Mouse (Mus musculus): Measurements from ENCODE around the gene Zbtb3. TPM values are rescaled to one million over a fixed set of nuclear protein-coding genes. Genes with fewer than 3 reads are reported as not detected.
A peak's percentile ranks its signal among the peaks of the same experiment; 100 is the strongest.

The Zbtb3 gene
- polyA plus RNA-seq, 1 experiment from 2014 or later: 4.5 TPM

DNA sequence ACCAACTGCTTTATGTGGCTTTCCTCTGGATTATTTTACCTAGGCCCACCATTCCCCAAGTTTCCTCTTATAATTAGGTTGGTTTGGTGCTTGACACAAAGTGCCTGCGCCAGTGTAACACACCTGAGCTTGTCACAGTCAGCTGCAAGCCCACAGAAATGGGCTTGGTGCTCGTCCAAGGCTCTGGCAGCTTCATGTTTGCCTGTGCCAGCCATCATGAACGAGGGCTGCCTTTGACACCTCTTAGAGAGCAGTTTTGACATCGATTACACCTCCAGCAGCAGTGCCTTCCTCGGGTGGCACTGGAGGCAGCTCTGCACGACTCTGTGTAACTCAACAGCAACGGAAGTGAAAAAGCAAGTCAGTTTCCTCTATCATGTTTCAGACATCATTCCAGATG, 12.2 kb upstream of the Zbtb3 start:
- Histone ChIP-seq H3K4me1 (ENCODE audit: control insufficient read depth, insufficient read depth, low read length) (peaks cover 6% of the 10 kb centered on the region; the same call in 1 of the 2 replicates), H3K27me3 (ENCODE audit: control insufficient read depth, insufficient read depth, low read length) (no peaks in the 10 kb centered on the region), H3K27ac (ENCODE audit: low read length) (no peak overlapping the region), H3K9ac (ENCODE audit: low read length) (no peak overlapping the region), H3K4me3 (replicated peaks; ENCODE audit: low read length) (no peak overlapping the region), H3K9me3 (replicated peaks; ENCODE audit: control insufficient read depth, low read length) (no peaks in the 10 kb centered on the region), H3K36me3 (ENCODE audit: control insufficient read depth, insufficient read depth, low read length) (peaks cover 28% of the 10 kb centered on the region), H3K4me2 (ENCODE audit: low read depth, low read length) (no peak overlapping the region)
- ATAC-seq (ENCODE audit: insufficient read depth, low FRiP score): no peak
- WGBS: 77% methylated on average over 7 of the region's 7 CpGs

DNA sequence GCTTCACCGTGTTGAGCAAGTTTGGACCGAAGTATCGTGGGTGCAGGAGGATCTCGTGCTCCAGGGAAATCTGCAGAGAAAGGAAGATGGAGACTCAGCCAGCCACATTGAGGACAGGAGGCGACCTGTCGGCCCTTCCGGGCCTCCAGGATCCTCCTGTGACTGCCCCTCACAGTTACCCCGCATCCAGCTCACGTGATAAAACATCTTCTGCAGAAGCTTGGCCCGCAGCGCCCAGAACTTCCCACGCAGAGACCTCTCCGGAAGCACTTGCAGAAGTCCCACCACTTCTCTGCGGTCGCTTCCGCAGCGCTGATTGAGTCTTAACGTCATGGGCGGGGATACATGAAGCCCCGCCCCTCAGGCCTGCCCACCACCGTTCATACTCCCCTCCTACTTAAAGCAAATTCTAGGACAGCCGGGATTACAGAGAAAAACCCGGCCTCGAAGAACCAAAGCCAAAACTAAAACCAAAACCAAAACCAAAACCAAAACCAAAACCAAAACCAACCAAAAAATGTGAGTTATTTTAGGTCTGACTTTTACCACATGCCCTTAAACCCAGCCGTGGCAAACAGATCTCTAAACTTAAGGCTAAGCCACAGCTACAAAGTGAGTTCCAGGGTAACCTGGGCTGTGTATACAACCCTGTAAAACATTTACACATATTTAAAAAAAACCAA, 4.0 kb upstream of the Zbtb3 start, which contains the start of gene Polr2g:
Gene Polr2g (minus strand): TSS at position 314 of the 683 bp plus-strand sequence.
- Histone ChIP-seq H3K27me3 (ENCODE audit: control insufficient read depth, insufficient read depth, low read length) (no peaks in the 10 kb centered on the region), H3K4me3 (replicated peaks; ENCODE audit: low read length) (peak within 1 kb of the TSS; percentile 94), H3K27ac (ENCODE audit: low read length) (peak within 1 kb of the TSS; percentile 76), H3K36me3 (ENCODE audit: control insufficient read depth, insufficient read depth, low read length) (peaks cover 16% of the 10 kb centered on the region), H3K4me1 (ENCODE audit: control insufficient read depth, insufficient read depth, low read length) (peaks cover 13% of the 10 kb centered on the region), H3K4me2 (ENCODE audit: low read depth, low read length) (peak within 1 kb of the TSS; percentile 90), H3K9ac (ENCODE audit: low read length) (peak within 1 kb of the TSS; percentile 90), H3K9me3 (replicated peaks; ENCODE audit: control insufficient read depth, low read length) (no peaks in the 10 kb centered on the region)
- ATAC-seq (ENCODE audit: insufficient read depth, low FRiP score): peak; percentile 84
- WGBS: 1% methylated on average over 25 of the region's 25 CpGs

GRCm38 (mm10) chr19:8798947-8799315, 3.4 kb upstream of the Zbtb3 start:
- peak overlapping the region; percentile 90; the same call in 1 of the 2 replicates for H3K4me2 ChIP-seq (ENCODE audit: low read depth, low read length)
- ATAC-seq (ENCODE audit: insufficient read depth, low FRiP score): no peak
- H3K9me3 ChIP-seq (replicated peaks; ENCODE audit: control insufficient read depth, low read length): no peaks in the 10 kb centered on the region
- peaks cover 13% of the 10 kb centered on the region for H3K4me1 ChIP-seq (ENCODE audit: control insufficient read depth, insufficient read depth, low read length)
- H3K27ac ChIP-seq (ENCODE audit: low read length): peak overlapping the region; percentile 76
- peak overlapping the region; percentile 90 for H3K9ac ChIP-seq (ENCODE audit: low read length)
- H3K27me3 ChIP-seq (ENCODE audit: control insufficient read depth, insufficient read depth, low read length): no peaks in the 10 kb centered on the region
- peak overlapping the region; percentile 94; the same call in 1 of the 2 replicates for H3K4me3 ChIP-seq (replicated peaks; ENCODE audit: low read length)
- H3K36me3 ChIP-seq (ENCODE audit: control insufficient read depth, insufficient read depth, low read length): peaks cover 11% of the 10 kb centered on the region

- peaks cover 7% of the 10 kb centered on the region; the same call in 1 of the 2 replicates for H3K36me3 ChIP-seq (ENCODE audit: control insufficient read depth, insufficient read depth, low read length)
- no peak for ATAC-seq (ENCODE audit: insufficient read depth, low FRiP score)
- peak overlapping the region; percentile 83; the same call in 1 of the 2 replicates for H3K4me3 ChIP-seq (replicated peaks; ENCODE audit: low read length)
- H3K27ac ChIP-seq (ENCODE audit: low read length): peak overlapping the region; percentile 94
- no peak overlapping the region; the same call in 1 of the 2 replicates for H3K9ac ChIP-seq (ENCODE audit: low read length)
- H3K4me2 ChIP-seq (ENCODE audit: low read depth, low read length): peak overlapping the region; percentile 82
- 89% methylated on average over 9 of the region's 9 CpGs for WGBS
- H3K9me3 ChIP-seq (replicated peaks; ENCODE audit: control insufficient read depth, low read length): no peaks in the 10 kb centered on the region
- no peaks in the 10 kb centered on the region for H3K27me3 ChIP-seq (ENCODE audit: control insufficient read depth, insufficient read depth, low read length)
- H3K4me1 ChIP-seq (ENCODE audit: control insufficient read depth, insufficient read depth, low read length): 0 out of 2 replicates have a peak, but pooled peaks cover 4% of the 10 kb centered on the region
Observed at GRCm38 (mm10) chr19:8803204-8803780, 937 bp downstream of the Zbtb3 start.

GRCm38 (mm10) chr19:8803879-8804660, 1.7 kb downstream of the Zbtb3 start:
- H3K27ac ChIP-seq (ENCODE audit: low read length): no peak overlapping the region
- H3K27me3 ChIP-seq (ENCODE audit: control insufficient read depth, insufficient read depth, low read length): no peaks in the 10 kb centered on the region
- no peak overlapping the region for H3K4me2 ChIP-seq (ENCODE audit: low read depth, low read length)
- 0 out of 2 replicates have a peak, but pooled peaks cover 4% of the 10 kb centered on the region for H3K4me1 ChIP-seq (ENCODE audit: control insufficient read depth, insufficient read depth, low read length)
- H3K36me3 ChIP-seq (ENCODE audit: control insufficient read depth, insufficient read depth, low read length): peaks cover 7% of the 10 kb centered on the region; the same call in 1 of the 2 replicates
- H3K9me3 ChIP-seq (replicated peaks; ENCODE audit: control insufficient read depth, low read length): no peaks in the 10 kb centered on the region
- no peak overlapping the region for H3K4me3 ChIP-seq (replicated peaks; ENCODE audit: low read length)
- 88% methylated on average over 11 of the region's 11 CpGs for WGBS
- ATAC-seq (ENCODE audit: insufficient read depth, low FRiP score): no peak
- H3K9ac ChIP-seq (ENCODE audit: low read length): no peak overlapping the region

DNA sequence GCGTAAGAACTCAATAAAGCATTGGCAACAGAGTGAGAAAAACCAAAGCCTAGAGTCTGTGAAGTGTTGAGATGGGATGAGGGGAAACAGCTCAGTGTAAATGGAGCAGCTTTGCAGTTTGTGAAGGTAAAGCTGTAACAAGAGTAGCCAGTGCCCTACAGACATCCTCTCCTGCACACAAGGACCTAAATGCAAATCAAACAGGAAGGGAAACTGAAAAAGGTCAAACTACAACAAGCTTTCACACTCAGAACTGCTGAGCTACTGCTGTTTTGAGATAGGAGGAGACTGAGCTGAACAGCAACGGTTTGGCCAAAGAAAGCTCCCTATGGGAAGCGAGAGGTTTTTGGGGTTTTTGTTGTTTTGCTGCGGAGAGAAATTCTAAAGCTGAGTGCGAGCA, 4.5 kb downstream of the Zbtb3 start:
- H3K27ac ChIP-seq (ENCODE audit: low read length): no peak overlapping the region
- H3K9ac ChIP-seq (ENCODE audit: low read length): no peak overlapping the region
- H3K9me3 ChIP-seq (replicated peaks; ENCODE audit: control insufficient read depth, low read length): no peaks in the 10 kb centered on the region
- WGBS: 92% methylated on average over 5 of the region's 5 CpGs
- no peak overlapping the region for H3K4me3 ChIP-seq (replicated peaks; ENCODE audit: low read length)
- H3K27me3 ChIP-seq (ENCODE audit: control insufficient read depth, insufficient read depth, low read length): no peaks in the 10 kb centered on the region
- H3K4me2 ChIP-seq (ENCODE audit: low read depth, low read length): no peak overlapping the region
- H3K4me1 ChIP-seq (ENCODE audit: control insufficient read depth, insufficient read depth, low read length): 0 out of 2 replicates have a peak, but pooled peaks cover under 1% of the 10 kb centered on the region
- no peak for ATAC-seq (ENCODE audit: insufficient read depth, low FRiP score)
- peaks cover 18% of the 10 kb centered on the region for H3K36me3 ChIP-seq (ENCODE audit: control insufficient read depth, insufficient read depth, low read length)

GRCm38 (mm10) chr19:8815812-8816211, 13.5 kb downstream of the Zbtb3 start:
- Histone ChIP-seq H3K36me3 (ENCODE audit: control insufficient read depth, insufficient read depth, low read length) (peaks cover 12% of the 10 kb centered on the region; the same call in 1 of the 2 replicates), H3K9ac (ENCODE audit: low read length) (no peak overlapping the region), H3K27me3 (ENCODE audit: control insufficient read depth, insufficient read depth, low read length) (no peaks in the 10 kb centered on the region), H3K4me2 (ENCODE audit: low read depth, low read length) (no peak overlapping the region), H3K4me3 (replicated peaks; ENCODE audit: low read length) (no peak overlapping the region), H3K4me1 (ENCODE audit: control insufficient read depth, insufficient read depth, low read length) (peaks cover 13% of the 10 kb centered on the region), H3K9me3 (replicated peaks; ENCODE audit: control insufficient read depth, low read length) (no peaks in the 10 kb centered on the region), H3K27ac (ENCODE audit: low read length) (no peak overlapping the region)
- ATAC-seq (ENCODE audit: insufficient read depth, low FRiP score): no peak
- WGBS: 64% methylated on average over 11 of the region's 11 CpGs

GRCm38 (mm10) chr19:8817001-8817400, 14.6 kb downstream of the Zbtb3 start:
- H3K9ac ChIP-seq (ENCODE audit: low read length): peak overlapping the region; percentile 44
- H3K4me3 ChIP-seq (replicated peaks; ENCODE audit: low read length): peak overlapping the region; percentile 4; the same call in 1 of the 2 replicates
- H3K36me3 ChIP-seq (ENCODE audit: control insufficient read depth, insufficient read depth, low read length): peaks cover 7% of the 10 kb centered on the region; the same call in 1 of the 2 replicates
- ATAC-seq (ENCODE audit: insufficient read depth, low FRiP score): no peak
- H3K27me3 ChIP-seq (ENCODE audit: control insufficient read depth, insufficient read depth, low read length): no peaks in the 10 kb centered on the region
- H3K9me3 ChIP-seq (replicated peaks; ENCODE audit: control insufficient read depth, low read length): no peaks in the 10 kb centered on the region
- H3K4me2 ChIP-seq (ENCODE audit: low read depth, low read length): peak overlapping the region; percentile 14; the same call in 1 of the 2 replicates
- 69% methylated on average over 3 of the region's 3 CpGs for WGBS
- H3K4me1 ChIP-seq (ENCODE audit: control insufficient read depth, insufficient read depth, low read length): peaks cover 16% of the 10 kb centered on the region
- no peak overlapping the region for H3K27ac ChIP-seq (ENCODE audit: low read length)

Data from stomach, embryonic 16.5 days (tissue).